Mouse (Mus musculus) adrenal gland, adult (tissue): ENCODE data around the gene Pld1.
"Not testable (repeated sequence)": the region's sequence is repeated elsewhere in the genome, so short reads cannot be mapped to it uniquely, and the experiment has no call there.

Experiments
- DNase-seq, 2 experiments: peaks; one replicate each; pipeline ENCODE4 v3.0.0; 2022 to 2023; ENCODE audit warnings: low spot score in 1 of 2; ENCODE audit not compliant: inconsistent age in 2 of 2

The Pld1 gene

DNA sequence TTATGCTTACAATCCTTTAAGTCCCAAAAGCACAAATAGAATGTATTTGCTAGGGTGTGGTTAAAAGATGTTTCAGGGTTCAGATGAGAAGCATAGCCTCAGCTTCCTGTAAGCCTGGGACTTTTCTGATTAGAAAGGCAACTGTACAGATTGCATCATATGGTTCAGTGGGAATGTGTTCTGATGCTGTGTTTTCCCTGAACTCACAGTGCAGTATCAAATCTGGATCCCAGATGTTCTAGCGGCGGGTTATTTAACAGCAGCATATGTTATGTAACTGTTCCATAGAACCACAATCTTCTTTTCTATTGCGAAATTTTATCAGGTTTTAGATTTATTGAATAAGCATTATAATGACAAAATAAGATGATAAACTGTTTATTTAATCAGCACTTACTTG lies 3.1 kb downstream of the Pld1 start:
- no peak for DNase-seq

DNA sequence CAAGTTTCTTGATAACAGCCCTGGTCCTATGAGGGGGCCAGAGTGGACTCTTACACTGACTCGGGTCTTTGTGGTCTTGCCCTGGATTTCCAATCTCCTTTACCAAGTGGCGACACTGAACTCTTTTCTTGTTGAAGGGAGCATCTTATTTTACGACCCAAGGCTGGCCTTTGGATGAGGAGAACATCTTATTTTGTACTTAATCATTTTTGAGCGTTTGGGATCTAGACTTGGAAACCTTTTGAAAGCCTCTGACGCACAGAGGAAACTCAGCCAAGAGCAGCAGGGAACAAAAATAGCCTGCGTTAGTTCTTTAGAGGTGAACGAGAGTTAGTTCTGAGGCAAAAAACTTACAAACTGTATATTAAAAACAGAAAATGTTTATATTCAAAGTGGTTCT lies 4.5 kb downstream of the Pld1 start:
- DNase-seq = peak; percentile 8 to 41

DNA sequence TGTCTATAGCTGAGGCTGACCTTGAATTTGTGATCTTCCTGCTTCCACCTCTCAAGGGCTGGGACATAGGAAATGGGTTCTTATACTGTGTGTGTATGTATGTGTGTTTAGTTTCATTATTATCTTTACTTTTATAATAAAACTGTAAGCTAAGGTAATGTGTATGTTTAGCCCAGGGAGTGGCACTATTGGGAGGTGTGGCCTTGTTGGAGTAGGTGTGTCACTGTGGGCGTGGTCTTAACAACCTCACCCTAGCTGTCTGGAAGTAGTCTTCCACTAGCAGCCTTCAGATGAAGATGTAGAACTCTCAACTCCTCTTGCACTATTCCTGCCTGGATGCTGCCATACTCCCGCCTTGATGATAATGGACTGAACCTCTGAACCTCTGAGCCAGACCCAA lies 6.9 kb downstream of the Pld1 start:
- DNase-seq = not testable (repeated sequence)

DNA sequence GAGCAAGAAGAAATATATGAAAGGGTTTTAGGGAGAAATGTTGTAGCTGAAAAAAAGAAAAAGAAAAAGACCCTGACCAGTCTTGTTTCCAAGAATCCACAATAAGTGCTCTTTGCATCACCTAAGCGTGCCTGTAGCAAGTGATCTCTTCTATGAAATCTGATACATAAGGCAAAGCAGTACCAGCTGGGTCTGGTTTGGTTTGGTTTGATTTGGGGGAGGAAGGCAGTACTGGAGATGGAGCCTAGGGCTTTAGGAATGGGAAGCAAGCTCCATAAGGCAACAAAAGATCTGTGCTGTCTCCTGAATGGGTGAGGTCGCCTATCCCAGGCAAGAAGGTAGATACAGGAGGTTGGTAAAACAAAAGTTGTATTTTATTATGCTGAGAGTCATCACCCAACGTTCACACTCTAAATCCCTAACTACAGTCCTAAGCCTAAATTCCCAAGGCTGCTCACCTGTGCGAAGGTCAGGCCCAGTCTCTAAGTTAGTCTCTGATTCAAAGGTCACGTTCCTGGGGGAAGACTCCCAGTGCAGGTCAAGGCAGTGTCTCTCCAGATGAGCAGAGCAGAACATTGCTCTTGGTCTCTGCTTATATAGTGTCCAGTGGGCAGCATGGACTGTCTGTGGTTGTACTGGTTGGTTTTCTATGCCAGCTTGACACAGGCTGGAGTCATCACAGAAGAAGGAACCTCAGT lies 10.8 kb downstream of the Pld1 start:
- no peak for DNase-seq

DNA sequence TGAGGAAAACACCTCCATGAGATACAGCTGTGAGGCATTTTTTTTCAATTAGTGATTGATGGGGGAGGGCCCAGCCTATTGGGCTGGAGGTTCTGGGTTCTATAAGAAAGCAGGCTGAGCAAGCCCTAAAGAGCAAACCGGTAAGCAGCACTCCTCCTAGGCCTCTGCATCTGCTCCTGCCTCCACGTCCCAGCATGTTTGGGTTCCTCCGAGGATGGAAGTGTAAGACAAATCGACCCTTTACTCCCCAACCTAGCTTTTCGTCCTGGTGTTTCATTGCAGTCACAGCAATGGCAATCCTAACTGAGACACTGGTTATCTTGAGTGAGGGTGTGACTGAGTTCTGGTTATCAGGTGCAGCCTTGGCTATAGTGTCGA lies 11.4 kb downstream of the Pld1 start:
- DNase-seq = no peak

DNA sequence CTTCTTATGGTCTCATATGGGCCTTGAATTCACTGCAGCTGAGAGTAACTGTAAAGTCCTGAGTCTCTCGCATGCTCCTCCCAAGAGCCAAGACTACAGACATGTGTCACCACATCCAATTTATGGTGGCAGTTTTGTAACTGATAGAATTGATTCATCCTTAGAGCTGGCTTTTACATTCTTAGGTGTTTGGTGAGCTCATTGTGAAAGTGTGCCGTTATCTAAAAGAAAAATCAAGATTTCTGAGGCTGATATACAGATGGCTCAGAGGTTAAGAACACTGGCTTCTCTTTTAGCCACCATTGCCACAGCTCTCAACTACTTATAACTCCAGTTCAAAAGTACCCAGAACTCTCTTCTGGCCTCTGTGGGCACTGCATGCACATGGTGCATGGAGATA lies 12.2 kb downstream of the Pld1 start:
- DNase-seq = no peak

DNA sequence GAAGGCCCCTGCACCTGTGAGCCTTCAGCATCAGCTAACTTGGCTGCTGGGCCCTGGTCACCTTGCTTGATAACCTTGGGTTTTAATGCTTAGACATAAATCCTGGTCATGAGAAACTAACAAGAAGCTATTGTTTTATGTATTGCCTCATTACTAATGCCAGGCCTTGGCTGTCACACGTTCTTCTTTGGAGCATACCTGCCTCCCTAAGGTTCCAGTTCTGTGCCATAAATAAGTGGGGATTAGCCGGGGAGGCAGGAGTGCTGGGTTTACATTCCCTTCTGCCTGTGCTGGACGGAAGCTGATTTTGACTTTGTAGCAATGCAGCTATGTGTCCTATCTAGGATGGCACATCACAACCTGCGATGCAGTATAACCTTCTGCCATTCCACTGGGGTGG lies 13.2 kb downstream of the Pld1 start:
- no peak for DNase-seq

DNA sequence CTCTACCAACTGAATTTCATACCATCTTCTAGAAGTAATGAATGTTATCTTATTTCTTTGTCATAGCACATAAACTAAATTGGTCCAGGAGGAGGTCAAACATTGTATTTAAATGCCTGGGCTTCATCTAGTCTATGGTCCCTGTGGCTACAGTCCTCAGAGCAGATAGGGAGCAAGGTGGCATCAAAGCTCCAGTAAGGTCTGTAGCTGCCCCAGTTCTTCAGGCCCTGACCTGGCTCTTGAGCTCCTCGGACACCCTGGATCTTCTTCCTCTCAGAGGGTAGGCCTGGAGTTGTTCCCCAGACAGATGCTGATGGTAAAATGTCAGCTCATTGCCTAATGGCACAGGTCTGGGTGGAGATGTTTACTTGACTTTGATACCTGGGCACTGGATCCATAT lies 17.5 kb downstream of the Pld1 start:
- no peak for DNase-seq

DNA sequence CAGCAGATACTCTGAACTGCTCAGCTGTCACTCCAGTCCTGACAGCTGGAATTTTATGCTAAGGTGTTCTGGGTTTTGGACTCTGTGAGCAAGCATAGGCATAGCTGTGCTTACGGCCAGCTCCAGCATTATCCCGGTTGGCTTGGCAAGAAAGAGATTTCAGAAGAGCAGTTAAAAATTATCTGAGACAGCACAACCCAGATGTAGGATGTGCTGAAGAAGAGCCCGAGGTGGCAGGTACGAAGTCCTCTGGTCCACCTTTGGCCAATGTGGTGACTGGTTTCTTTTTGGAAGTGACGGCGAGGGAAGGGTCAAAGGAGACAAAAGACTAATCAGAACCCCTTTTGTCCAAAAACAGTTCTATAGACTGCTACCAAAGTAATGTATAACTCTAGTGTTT lies 20.7 kb downstream of the Pld1 start:
- no peak for DNase-seq

DNA sequence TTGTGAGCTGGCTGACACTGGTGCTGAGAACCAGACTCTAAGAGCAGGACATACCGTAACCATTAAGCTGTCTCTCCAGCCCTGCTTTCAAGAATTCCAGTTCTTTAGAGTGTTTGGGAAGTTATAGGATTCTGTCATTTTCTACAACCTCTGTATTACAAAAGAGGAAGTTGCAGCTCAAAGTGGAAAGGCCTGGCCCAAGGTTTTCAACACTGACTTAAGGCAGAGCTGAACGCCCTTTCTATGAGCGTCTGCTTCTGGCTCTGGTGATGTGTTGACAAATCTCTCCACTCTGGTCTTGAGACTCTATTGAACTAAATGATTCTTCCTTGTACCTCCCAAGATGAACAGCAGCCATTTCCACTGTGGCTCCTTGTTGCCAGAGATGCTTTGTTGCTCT lies 22.7 kb downstream of the Pld1 start:
- DNase-seq = no peak

DNA sequence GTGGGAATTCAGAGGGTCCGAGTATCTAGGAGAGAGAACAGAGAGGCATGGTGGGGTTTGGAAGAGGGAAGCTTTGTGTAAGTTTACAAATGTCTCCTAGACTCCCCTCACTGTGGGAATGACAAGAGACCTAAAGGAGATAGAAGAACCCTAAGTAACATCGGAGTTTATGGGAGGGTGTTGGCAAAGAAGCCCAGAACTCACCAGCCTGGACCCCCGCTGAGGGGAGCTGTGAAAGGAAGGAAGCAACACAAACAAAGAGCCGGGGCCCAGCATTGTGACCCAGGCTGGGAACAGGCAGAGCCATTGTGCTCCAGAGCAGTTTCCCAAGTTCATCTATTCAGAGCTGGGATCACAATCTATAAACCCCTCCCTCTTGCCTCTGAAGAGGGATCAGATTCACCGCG lies 25.3 kb downstream of the Pld1 start:
- no peak for DNase-seq

DNA sequence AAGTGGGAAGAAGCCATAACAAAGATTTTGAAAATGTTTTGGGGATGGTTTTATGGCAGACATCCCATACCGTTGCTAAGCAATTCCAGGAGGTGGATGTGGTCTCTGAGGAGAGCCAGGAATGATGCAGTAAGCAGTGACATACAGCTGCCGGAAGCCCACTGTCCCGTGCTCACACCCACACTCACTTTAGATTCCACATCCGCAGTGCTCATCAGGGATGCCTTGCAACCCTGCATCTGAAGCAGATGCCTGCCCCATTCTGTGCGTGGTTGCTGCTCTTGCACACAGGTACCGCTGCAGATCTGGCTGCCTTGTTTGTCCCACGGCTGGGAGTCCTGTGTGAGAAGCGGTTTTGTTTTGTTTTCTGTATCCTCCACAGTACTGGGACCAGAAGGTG lies 30.2 kb downstream of the Pld1 start:
- no peak for DNase-seq

DNA sequence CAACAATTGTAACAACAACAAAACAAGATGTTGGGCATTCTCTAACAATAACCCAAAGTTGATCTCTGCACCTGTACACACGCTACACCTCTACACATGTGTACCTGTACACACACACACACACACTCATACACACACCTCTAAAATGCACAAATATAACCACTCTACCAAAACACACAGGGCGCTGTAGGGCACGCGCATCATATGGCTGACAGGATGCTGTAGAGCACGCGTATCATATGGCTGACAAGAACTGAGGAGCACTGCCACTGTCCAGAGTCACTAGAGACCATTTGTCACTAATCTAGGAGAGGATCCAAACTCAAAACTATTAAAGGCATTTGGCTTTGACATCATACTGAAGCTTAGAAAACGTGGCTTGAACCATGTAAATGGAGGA lies 35.4 kb downstream of the Pld1 start:
- DNase-seq = no peak

DNA sequence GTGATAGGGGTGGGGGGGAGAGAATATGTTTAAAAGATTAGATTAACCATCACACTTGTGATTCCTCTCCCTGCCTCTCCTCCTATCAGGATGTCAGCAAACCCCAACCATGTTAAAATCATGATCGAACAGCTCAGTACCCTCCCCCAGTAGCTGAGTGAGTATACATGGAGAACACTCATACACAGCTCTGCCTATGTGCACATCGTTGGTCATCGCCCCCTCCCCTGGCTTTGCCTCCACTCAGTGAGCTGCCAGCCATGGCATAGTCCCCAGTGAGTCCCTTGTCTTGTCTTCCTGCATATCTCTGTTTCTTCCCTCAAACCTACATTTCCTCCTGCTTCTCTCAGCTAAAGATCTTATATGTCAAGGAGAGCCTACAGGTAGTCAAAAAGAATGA lies 36.5 kb downstream of the Pld1 start:
- DNase-seq = no peak

DNA sequence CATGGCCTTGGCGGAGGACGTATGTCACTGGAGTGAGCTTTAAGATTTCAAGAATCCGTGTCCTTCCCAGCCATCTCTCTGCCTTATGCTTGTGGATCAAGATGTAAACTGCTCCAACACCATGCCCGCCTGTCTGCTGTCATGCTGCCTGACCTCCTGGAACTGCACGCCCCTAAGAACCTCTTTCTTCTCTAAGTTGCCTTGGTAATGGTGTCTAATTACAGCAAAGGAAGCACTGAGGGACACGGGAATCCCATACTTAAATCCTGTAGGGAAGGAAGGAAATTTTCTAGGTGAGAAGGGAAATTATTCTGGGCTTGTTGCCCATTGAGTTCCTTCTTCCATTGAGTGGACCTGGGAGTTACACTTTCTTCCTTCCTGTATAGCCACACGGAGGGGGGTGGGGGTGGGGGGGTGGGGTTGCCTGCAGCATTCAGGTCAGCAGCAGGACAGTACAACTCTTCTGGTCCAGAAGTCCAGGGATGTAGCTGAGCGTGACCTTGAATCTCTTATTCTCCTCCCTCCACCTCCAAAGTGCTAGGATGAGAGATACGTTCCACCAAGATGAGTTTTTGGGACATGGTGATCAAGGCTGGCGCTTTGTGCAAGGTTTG lies 38.5 kb downstream of the Pld1 start:
- peak in 1 of 2 experiments; percentile 33 for DNase-seq

DNA sequence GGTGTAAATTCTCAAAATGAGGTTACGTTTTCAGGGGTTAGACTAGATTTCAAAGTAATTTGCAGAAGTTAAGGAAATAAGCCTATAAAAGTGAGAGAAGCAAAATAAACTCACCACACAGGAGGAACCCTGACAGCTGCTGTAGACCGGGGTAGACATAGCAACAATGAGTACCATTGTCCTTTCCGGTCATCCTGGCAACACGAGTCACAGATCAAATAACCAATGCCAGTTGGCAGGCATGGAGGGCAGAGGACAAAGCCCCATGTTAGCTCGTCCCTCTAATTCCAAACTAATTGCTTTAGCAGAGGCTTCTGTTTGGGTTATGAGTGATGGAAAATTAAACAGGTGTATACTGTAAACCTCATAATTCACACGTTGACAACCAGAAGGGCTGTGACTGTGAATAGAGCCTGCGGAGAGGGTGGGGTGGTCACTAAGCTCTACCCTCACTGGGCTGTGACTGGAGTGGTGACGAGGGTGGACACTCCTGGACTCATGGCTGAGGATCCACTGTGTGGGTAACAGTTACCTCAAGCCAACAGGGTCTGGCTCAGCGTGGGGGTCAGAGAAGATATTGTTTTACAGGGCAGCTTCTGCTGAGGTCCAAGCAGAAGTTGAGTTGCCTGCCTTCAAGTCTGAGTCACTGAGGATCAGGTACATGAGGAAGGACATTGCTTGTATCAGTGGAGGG lies 39.7 kb downstream of the Pld1 start:
- no peak for DNase-seq

DNA sequence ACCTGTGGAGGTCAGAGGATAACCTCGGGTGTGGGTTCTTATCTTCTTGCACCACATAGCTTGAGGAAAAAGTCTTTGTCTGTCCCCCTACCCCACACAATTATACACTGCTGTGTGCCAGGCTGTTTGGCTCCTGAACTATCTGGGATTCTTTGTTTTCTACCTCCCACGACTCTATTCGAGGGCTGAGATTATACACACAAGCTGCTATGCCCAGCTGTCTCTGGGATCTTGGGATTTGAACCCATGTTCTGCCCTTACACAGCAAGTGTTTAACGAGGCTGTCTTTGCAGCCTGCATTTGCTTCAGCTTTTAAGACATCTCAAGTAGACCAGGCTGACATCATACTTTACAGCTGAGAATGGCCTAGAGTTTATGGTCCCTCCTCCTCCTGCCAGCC lies 43.1 kb downstream of the Pld1 start:
- no peak for DNase-seq

DNA sequence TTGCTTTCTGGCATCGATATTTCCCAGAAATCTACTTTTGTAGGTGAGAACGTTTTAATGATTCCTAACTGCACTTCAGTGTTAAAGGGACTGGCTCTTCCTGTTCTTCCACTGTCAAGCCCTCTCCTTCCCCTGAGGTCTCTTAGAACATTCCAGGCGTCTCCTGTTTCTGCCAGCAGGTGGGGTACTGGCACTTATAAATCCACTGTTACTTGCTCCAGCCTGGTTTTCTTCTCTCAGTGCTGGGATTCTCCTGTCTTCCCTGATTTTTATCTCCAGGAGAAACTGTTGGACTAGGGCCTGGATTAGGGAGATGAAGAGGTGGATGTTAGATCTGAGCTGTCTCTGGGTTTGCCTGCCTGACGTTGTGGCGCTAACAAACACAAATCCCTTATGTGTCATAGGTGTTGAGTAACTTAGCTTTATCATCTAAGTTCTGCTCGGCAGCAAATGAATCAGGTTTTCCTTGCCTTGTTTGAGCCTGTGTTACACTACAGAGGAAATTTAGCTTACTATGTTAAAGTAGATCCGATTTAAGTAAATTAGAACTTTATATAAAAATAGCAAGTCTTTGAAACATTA lies 44.0 kb downstream of the Pld1 start:
- peak; percentile 73 to 91 for DNase-seq

DNA sequence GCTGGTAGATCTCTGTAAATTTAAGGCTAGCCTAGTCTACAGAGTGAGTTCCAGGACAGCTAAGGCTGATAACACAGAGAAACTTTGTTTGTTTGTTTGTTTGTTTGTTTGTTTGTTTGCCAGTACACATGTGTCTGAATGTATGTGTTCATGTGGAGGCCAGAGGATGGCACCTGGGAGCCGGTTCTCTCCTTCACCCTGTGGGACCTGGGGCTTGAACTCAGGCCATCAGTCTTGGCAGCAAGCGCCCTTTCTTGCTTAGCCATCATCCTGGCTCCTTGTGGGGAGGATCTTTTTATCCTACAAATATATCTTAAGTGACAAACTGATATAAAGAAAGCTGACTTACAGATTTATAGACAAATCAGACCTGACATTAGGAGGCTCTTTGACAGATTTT lies 44.8 kb downstream of the Pld1 start:
- DNase-seq = peak in 1 of 2 experiments; percentile 41

DNA sequence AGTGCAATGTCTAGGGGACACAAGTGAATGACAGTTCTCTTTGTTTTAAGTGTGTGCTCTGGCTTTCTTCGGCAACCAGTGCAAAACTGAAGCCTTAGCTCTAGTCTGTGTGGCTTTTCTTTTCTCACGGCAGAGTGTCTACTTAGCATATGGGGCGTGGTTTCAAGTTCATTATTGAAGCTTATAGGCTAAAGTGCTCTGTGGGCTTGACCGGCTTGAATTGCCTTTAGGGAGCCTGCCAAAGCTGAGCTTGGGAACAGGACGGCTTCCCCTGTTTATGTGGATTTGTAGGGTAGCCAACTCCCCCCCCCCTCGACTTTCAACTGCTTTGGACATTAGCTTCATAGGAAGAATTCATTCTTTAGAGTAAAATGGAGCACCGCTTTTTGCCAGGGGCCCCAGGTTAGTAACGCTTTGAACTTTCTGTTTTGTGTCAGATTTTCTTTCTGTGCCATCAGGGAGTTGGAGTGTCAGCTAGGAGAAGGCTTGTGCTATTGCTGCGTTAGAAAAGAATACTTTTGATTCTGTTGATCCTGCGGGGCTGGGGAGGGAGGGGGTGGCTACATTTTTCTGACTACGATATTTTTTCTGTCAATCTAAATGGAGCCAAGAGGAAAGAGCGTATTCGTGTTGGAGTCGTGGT lies 45.6 kb downstream of the Pld1 start:
- peak; percentile 75 to 89 for DNase-seq

DNA sequence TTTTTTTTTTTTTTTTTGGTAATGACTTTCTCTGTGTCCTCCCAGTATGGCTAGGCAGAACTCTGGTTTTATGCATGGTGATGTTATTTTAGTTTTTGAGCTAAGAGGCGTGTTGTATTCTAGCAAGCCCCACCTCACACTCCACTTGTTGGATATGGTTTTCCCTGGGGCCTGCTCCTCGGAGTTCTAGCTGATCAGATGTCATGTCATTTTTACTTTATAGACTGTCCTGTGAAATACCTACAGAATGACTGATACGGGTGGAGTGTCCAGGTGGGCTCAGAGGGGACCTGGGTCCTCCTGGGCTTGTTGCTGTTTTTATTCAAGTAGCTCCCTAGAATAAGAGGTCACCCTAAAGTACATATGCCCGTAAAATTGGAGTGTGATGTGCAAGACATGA lies 46.1 kb downstream of the Pld1 start:
- DNase-seq = peak in 1 of 2 experiments; percentile 32

DNA sequence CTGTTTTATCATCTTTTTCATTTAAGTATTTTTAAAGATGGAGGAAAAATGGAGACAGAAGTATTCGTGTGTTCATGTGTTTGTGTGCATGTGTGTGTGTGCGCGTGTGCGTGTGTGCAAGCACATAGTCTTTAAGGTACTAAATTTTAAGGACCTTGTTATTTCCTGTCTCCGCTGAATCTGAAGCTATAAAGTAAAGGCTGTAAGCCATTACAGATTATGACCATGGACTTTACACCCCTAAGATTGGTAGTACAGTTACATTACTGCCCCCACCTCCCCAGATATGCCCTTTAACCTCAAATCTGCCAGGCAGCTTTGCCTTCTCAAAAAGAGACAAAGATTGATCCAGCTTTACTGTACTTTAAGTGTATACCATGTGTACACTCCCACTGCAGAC lies 46.8 kb downstream of the Pld1 start:
- no peak for DNase-seq
